Mouse (Mus musculus): ENCODE data around the gene Kif3b. TPM values are rescaled to one million over a fixed set of nuclear protein-coding genes. Genes with fewer than 3 reads are reported as not detected.

Kif3b gene
- polyA plus RNA-seq, 1 experiment from 2014 or later = 12.6 TPM

DNA sequence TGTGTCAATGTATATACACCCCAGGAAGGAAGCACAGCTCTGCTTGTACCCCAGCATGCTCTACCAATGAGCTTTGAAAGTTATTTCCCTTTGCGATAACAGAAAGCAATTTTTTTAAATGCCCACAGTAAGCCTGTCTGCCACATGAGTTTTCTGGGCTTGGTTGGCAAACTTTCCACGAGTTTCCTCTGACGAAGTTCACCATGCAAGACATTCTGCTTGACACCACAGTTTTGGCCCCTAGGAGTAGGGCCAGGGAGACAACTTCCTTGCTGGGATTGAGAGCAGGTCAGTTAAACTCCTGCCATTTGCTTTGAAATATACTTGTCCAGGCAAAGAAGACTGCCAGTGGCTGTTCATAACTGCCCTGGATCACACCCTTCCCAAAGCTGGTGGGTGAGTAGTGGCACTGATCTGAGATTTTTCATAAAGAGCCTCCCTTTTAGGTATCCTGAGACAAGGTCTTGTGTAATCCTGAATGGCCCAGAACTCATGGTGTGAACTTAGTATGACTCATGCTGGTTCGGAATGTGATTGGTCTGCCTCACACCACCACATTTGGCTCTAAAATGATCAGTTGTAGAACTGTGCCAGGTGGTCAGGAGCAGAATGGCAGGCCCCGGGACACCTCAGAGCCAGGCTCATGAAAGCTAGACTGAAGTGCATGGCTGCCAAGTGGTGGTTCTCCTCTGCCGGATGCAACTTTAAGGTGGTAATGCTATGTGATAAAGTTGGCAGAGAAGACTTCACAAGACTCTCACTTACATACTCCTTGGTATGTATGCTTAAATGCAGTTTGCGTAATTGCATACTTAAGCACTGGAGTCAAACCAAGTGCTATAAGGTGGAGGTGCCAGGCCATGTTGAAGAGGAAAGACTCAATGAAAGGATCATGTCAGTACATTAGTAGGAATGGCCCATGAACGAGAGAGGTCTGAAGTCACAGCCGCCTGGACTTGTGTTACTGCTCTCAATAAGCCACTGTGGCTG is 47.4 kb downstream of the Kif3b start:
- WGBS = 88% methylated on average over 9 of the region's 9 CpGs
- Histone ChIP-seq H3K4me1 (no peaks in the 10 kb centered on the region), H3K9me3 (no peaks in the 10 kb centered on the region), H3K27ac (no peak overlapping the region), H3K27me3 (replicated peaks) (no peaks in the 10 kb centered on the region), H3K36me3 (no peaks in the 10 kb centered on the region), H3K4me3 (no peak overlapping the region), H3K9ac (no peak overlapping the region), H3K4me2 (replicated peaks) (no peak overlapping the region)
- ATAC-seq (ENCODE audit: low FRiP score, low read depth) = no peak

- H3K27me3 ChIP-seq (replicated peaks) = no peaks in the 10 kb centered on the region
- no peak overlapping the region for H3K27ac ChIP-seq
- H3K9me3 ChIP-seq = no peaks in the 10 kb centered on the region
- H3K36me3 ChIP-seq = no peaks in the 10 kb centered on the region
- no peak overlapping the region for H3K9ac ChIP-seq
- H3K4me1 ChIP-seq = peaks cover 6% of the 10 kb centered on the region; the same call in 1 of the 2 replicates
- no peak overlapping the region for H3K4me3 ChIP-seq
- H3K4me2 ChIP-seq (replicated peaks) = no peak overlapping the region
- WGBS = 95% methylated on average over 6 of the region's 6 CpGs
- no peak for ATAC-seq (ENCODE audit: low FRiP score, low read depth)
Measured at GRCm38 (mm10) chr2:153342166-153342565, 51.0 kb downstream of the Kif3b start.

DNA sequence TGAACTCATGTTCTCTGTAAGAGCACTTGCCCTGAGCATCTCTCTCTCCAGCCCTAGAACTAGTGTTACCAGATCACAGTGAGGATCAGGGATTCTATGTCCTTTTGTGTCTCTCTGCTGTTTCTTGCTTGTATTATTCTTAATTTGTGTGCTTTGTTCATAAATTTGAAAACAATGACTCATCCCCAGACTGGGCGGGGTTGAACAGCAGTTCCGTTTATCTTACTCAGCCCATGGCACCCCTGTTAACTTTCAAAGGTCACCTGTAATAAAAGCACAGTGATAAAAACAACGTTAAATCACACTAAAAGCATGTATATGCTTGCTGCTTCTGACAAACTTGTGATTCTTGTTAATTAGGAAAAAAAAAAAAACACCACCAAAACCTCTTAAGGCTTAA is 51.4 kb downstream of the Kif3b start:
- H3K4me1 ChIP-seq = peaks cover 7% of the 10 kb centered on the region; the same call in 1 of the 2 replicates
- no peak overlapping the region for H3K4me2 ChIP-seq (replicated peaks)
- no peak overlapping the region for H3K27ac ChIP-seq
- no peaks in the 10 kb centered on the region for H3K36me3 ChIP-seq
- H3K27me3 ChIP-seq (replicated peaks) = no peaks in the 10 kb centered on the region
- no peak for ATAC-seq (ENCODE audit: low FRiP score, low read depth)
- H3K9ac ChIP-seq = no peak overlapping the region
- WGBS = 86% methylated on average over 3 of the region's 3 CpGs
- H3K4me3 ChIP-seq = no peak overlapping the region
- no peaks in the 10 kb centered on the region for H3K9me3 ChIP-seq

- no peaks in the 10 kb centered on the region for H3K36me3 ChIP-seq
- no peak for ATAC-seq (ENCODE audit: low FRiP score, low read depth)
- H3K4me1 ChIP-seq = peaks cover 11% of the 10 kb centered on the region; the same call in 1 of the 2 replicates
- H3K4me3 ChIP-seq = no peak overlapping the region
- H3K27ac ChIP-seq = no peak overlapping the region
- H3K9ac ChIP-seq = no peak overlapping the region
- no peak overlapping the region for H3K4me2 ChIP-seq (replicated peaks)
- H3K9me3 ChIP-seq = no peaks in the 10 kb centered on the region
- H3K27me3 ChIP-seq (replicated peaks) = no peaks in the 10 kb centered on the region
Measured at GRCm38 (mm10) chr2:153343191-153343590, 52.0 kb downstream of the Kif3b start.

DNA sequence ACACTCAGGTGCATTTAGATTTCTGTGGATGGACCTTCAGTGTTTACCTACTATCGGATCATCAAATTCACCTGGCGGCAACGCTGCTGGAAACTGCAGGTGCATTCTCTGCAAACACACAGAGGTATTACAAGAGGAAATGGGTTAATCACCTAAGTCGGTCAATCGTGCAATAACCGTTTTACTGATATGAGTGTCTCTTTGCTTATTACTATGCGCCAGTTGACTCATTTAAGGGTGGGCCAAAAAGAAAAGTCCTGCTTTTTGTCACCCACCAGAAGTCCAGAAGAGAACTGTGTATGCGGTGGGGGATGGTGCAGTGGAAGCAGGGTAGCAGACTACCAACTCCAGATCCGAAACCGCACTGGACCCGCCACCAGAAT is 53.8 kb downstream of the Kif3b start:
- Histone ChIP-seq H3K9me3 (no peaks in the 10 kb centered on the region), H3K4me1 (peaks cover 23% of the 10 kb centered on the region), H3K36me3 (no peaks in the 10 kb centered on the region), H3K4me3 (peak overlapping the region; percentile 92), H3K27me3 (replicated peaks) (no peaks in the 10 kb centered on the region), H3K27ac (0 out of 2 replicates have a peak overlapping the region, but pooled peaks have one; percentile 15), H3K9ac (peak overlapping the region; percentile 65), H3K4me2 (replicated peaks) (peak overlapping the region; percentile 59)
- WGBS = 8% methylated on average over 11 of the region's 11 CpGs
- ATAC-seq (ENCODE audit: low FRiP score, low read depth) = no peak; the same call in 1 of the 2 replicates

- WGBS = under 1% methylated on average over 77 of the region's 79 CpGs
- Histone ChIP-seq H3K9me3 (no peaks in the 10 kb centered on the region), H3K27me3 (replicated peaks) (no peaks in the 10 kb centered on the region)
Measured at GRCm38 (mm10) chr2:153345454-153346220, 54.4 kb downstream of the Kif3b start, which contains the start of gene Asxl1. Gene Asxl1 (plus strand): TSS chr2:153345829.

GRCm38 (mm10) chr2:153346221-153347182 is 55.3 kb downstream of the Kif3b start:
- ATAC-seq (ENCODE audit: low FRiP score, low read depth) = peak; percentile 42
- H3K27ac ChIP-seq = peak overlapping the region; percentile 94
- no peaks in the 10 kb centered on the region for H3K36me3 ChIP-seq
- H3K4me3 ChIP-seq = peak overlapping the region; percentile 92
- peak overlapping the region; percentile 68 for H3K4me2 ChIP-seq (replicated peaks)
- peaks cover 32% of the 10 kb centered on the region for H3K4me1 ChIP-seq
- H3K27me3 ChIP-seq (replicated peaks) = no peaks in the 10 kb centered on the region
- H3K9ac ChIP-seq = peak overlapping the region; percentile 92
- whole genome bisulfite sequencing = under 1% methylated on average over 56 of the region's 76 CpGs
- H3K9me3 ChIP-seq = no peaks in the 10 kb centered on the region

More at GRCm38 (mm10) chr2:153345454-153346220, 54.4 kb downstream of the Kif3b start, which contains the start of gene Asxl1:
- Histone ChIP-seq H3K4me3 (peak within 1 kb of the TSS; percentile 92), H3K4me2 (replicated peaks) (peak within 1 kb of the TSS; percentile 68), H3K9ac (peak within 1 kb of the TSS; percentile 92), H3K27ac (peak within 1 kb of the TSS; percentile 94), H3K36me3 (no peaks in the 10 kb centered on the region), H3K4me1 (peaks cover 28% of the 10 kb centered on the region)
- peak; percentile 96 for ATAC-seq (ENCODE audit: low FRiP score, low read depth)

- 12% methylated on average over 9 of the region's 9 CpGs for WGBS
- Histone ChIP-seq H3K4me2 (replicated peaks) (peak overlapping the region; percentile 68), H3K4me3 (peak overlapping the region; percentile 92), H3K9me3 (no peaks in the 10 kb centered on the region), H3K9ac (peak overlapping the region; percentile 92), H3K4me1 (peaks cover 32% of the 10 kb centered on the region), H3K36me3 (peaks cover 4% of the 10 kb centered on the region; the same call in 1 of the 2 replicates), H3K27me3 (replicated peaks) (no peaks in the 10 kb centered on the region), H3K27ac (no peak overlapping the region)
- ATAC-seq (ENCODE audit: low FRiP score, low read depth) = no peak
Measured at GRCm38 (mm10) chr2:153347183-153347781, 56.1 kb downstream of the Kif3b start.

- Histone ChIP-seq H3K4me2 (replicated peaks) (peak overlapping the region; percentile 68), H3K27me3 (replicated peaks) (no peaks in the 10 kb centered on the region), H3K36me3 (peaks cover 10% of the 10 kb centered on the region; the same call in 1 of the 2 replicates), H3K4me3 (no peak overlapping the region), H3K4me1 (peaks cover 32% of the 10 kb centered on the region), H3K27ac (no peak overlapping the region), H3K9ac (no peak overlapping the region), H3K9me3 (no peaks in the 10 kb centered on the region)
- no peak for ATAC-seq (ENCODE audit: low FRiP score, low read depth)
- 78% methylated on average over 6 of the region's 6 CpGs for WGBS
Measured at GRCm38 (mm10) chr2:153348100-153348831, 57.1 kb downstream of the Kif3b start.

DNA sequence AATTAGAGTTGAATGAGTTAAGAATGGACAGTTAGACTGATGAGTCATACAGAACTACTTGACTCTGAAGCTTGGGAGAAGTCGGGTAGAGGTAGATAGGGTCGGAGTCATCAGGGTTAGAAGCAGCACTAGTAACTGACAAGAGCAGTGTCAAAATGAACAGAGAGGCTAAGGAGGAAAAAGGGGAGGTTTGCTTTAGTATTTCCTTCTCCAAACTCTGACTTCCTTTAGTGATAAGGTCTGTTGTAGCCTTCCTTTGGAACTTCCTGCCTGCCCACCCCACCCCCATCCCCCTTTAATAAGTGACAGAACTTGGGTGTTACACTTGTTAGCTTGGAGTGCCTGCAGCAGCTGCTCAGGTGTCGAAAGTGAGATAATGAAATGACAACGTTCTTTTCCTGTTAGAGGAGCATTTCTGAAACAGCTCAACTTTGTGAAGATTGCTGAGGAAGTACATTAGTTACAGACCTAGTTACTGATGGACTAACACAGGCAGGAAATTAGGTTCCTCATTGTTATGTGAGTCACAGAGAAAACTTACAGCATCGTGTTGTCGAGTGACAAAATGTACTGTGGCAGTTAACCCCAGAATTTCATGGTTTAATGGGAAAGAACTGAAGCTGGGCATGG is 59.5 kb downstream of the Kif3b start:
- ATAC-seq (ENCODE audit: low FRiP score, low read depth) = no peak
- peak overlapping the region; percentile 18; the same call in 1 of the 2 replicates for H3K4me2 ChIP-seq (replicated peaks)
- H3K9ac ChIP-seq = no peak overlapping the region
- H3K27me3 ChIP-seq (replicated peaks) = no peaks in the 10 kb centered on the region
- H3K4me3 ChIP-seq = no peak overlapping the region
- no peak overlapping the region for H3K27ac ChIP-seq
- H3K9me3 ChIP-seq = no peaks in the 10 kb centered on the region
- peaks cover 28% of the 10 kb centered on the region for H3K36me3 ChIP-seq
- peaks cover 27% of the 10 kb centered on the region for H3K4me1 ChIP-seq
- 53% methylated on average over 6 of the region's 6 CpGs for WGBS

Data from neural tube, embryonic 12.5 days (tissue).